Mouse (Mus musculus) myocyte (in vitro differentiated cells): Measurements from ENCODE around the gene Tmem214. TPM values are rescaled to one million over a fixed set of nuclear protein-coding genes. Genes with fewer than 3 reads are reported as not detected.

Source experiments
- H3K27me3 ChIP-seq: one replicate; pipeline ENCODE4 v1.6.1; 2011; ENCODE audit not compliant: control insufficient read depth, insufficient read depth, insufficient read length
- H3K36me3 ChIP-seq: one replicate; pipeline ENCODE4 v1.6.1; 2011; ENCODE audit not compliant: control insufficient read depth, insufficient read depth
- H3K4me2 ChIP-seq: one replicate; pipeline ENCODE4 v1.6.1; 2011; ENCODE audit warnings: low read depth, control low read depth
- H3K4me3 ChIP-seq: one replicate; pipeline ENCODE4 v1.5.1; 2011; ENCODE audit warnings: mild to moderate bottlenecking, control low read depth, moderate library complexity
- H3K79me2 ChIP-seq: one replicate; pipeline ENCODE4 v1.6.1; 2011; ENCODE audit not compliant: control insufficient read depth, insufficient read depth
- H3ac ChIP-seq: one replicate; pipeline ENCODE4 v1.6.1; 2011; ENCODE audit not compliant: control insufficient read depth, insufficient read length
- CEBPB ChIP-seq: IDR thresholded peaks from 2 replicates; pipeline ENCODE4 v1.6.1; 2011; ENCODE audit warnings: mild to moderate bottlenecking, moderate library complexity; ENCODE audit not compliant: poor library complexity, insufficient read depth, severe bottlenecking
- E2F4 ChIP-seq: IDR thresholded peaks from one replicate; pipeline ENCODE4 v1.6.1; 2011; ENCODE audit warnings: mild to moderate bottlenecking, control low read depth, moderate library complexity; ENCODE audit not compliant: insufficient read depth
- MAX ChIP-seq: IDR thresholded peaks from one replicate; pipeline ENCODE4 v1.6.1; 2011; ENCODE audit warnings: low read depth, mild to moderate bottlenecking, control low read depth
- MYOD1 ChIP-seq, 3 experiments: IDR thresholded peaks; one replicate each; pipeline ENCODE4 v1.6.1; 2011; ENCODE audit warnings: control low read depth in 2 of 3, low read depth in 2 of 3, mild to moderate bottlenecking in 2 of 3, moderate library complexity in 1 of 3; ENCODE audit not compliant: insufficient read length in 2 of 3, control insufficient read depth in 1 of 3
- MYOG ChIP-seq, 3 experiments: IDR thresholded peaks; one replicate each; pipeline ENCODE4 v1.6.1; 2011; ENCODE audit warnings: control low read depth in 2 of 3, low read depth in 2 of 3, mild to moderate bottlenecking in 2 of 3; ENCODE audit not compliant: insufficient read length in 2 of 3, control insufficient read depth in 1 of 3, insufficient read depth in 1 of 3
- POLR2A ChIP-seq: IDR thresholded peaks from one replicate; pipeline ENCODE4 v1.6.1; 2011; ENCODE audit warnings: low read depth, mild to moderate bottlenecking, control low read depth, moderate library complexity; ENCODE audit not compliant: insufficient read length
- POLR2AphosphoS2 ChIP-seq: IDR thresholded peaks from one replicate; pipeline ENCODE4 v1.6.1; 2011; ENCODE audit warnings: low read depth, control low read depth; ENCODE audit not compliant: insufficient read length
- REST ChIP-seq: IDR thresholded peaks from one replicate; pipeline ENCODE4 v1.6.1; 2011; ENCODE audit warnings: mild to moderate bottlenecking, control low read depth, moderate library complexity; ENCODE audit not compliant: insufficient read depth, insufficient read length
- SRF ChIP-seq: IDR thresholded peaks from one replicate; pipeline ENCODE4 v1.6.1; 2011; ENCODE audit warnings: low read depth; ENCODE audit not compliant: control insufficient read depth, insufficient read length
- TCF12 ChIP-seq: IDR thresholded peaks from one replicate; pipeline ENCODE4 v1.6.1; 2011; ENCODE audit warnings: mild to moderate bottlenecking, control low read depth; ENCODE audit not compliant: poor library complexity, insufficient read depth, severe bottlenecking
- TCF3 ChIP-seq: IDR thresholded peaks from one replicate; pipeline ENCODE4 v1.6.1; 2011; ENCODE audit warnings: low read depth, control low read depth; ENCODE audit not compliant: insufficient read length
- USF1 ChIP-seq: IDR thresholded peaks from one replicate; pipeline ENCODE4 v1.6.1; 2011; ENCODE audit warnings: low read depth, mild to moderate bottlenecking, control low read depth, moderate library complexity
- polyA plus RNA-seq: library from polyadenylated mRNA; unstranded; fragments of >200 nt; fragmentation: generic; extraction: Trizol; gene quantifications from one replicate; pipeline ENCODE4 v1.2.1, GENCODE M21; 2012; ENCODE audit warnings: missing spikeins

Tmem214 gene
- polyA plus RNA-seq, 1 experiment, result 52.8 TPM

GRCm38 (mm10) chr5:30915456-30915855 is 47.6 kb downstream of the Tmem214 start:
- TF ChIP-seq MYOG (IDR thresholded peaks at IDR 0.05; ENCODE audit: control insufficient read depth in 1 of 3, insufficient read depth in 1 of 3, insufficient read length in 2 of 3, low read depth in 2 of 3) (no peak), MYOD1 (IDR thresholded peaks at IDR 0.05; ENCODE audit: control insufficient read depth in 1 of 3, insufficient read length in 2 of 3, low read depth in 2 of 3) (peak in 1 of 3 experiments; percentile 4), SRF (no peak), TCF12 (no peak), REST (no peak)
- H3K27me3 ChIP-seq, result no peaks in the 10 kb centered on the region
- H3K36me3 ChIP-seq, result no peaks in the 10 kb centered on the region
- no peak overlapping the region for H3ac ChIP-seq
- H3K4me3 ChIP-seq, result no peak overlapping the region
- no peaks in the 10 kb centered on the region for H3K79me2 ChIP-seq
- peak overlapping the region; percentile 63 for H3K4me2 ChIP-seq

GRCm38 (mm10) chr5:30915974-30916433 is 48.2 kb downstream of the Tmem214 start:
- TF ChIP-seq POLR2A (no peak), REST (no peak), MYOG (IDR thresholded peaks at IDR 0.05; ENCODE audit: control insufficient read depth in 1 of 3, insufficient read depth in 1 of 3, insufficient read length in 2 of 3, low read depth in 2 of 3) (peak in 1 of 3 experiments; percentile 84), USF1 (no peak), TCF12 (peak; percentile 42), MYOD1 (IDR thresholded peaks at IDR 0.05; ENCODE audit: control insufficient read depth in 1 of 3, insufficient read length in 2 of 3, low read depth in 2 of 3) (peak; percentile 54 to 75 (median 61)), CEBPB (no peak), E2F4 (no peak), SRF (no peak), POLR2AphosphoS2 (no peak)
- Histone ChIP-seq H3K27me3 (no peaks in the 10 kb centered on the region), H3K36me3 (no peaks in the 10 kb centered on the region), H3K79me2 (no peaks in the 10 kb centered on the region), H3K4me2 (peak overlapping the region; percentile 57), H3K4me3 (no peak overlapping the region), H3ac (no peak overlapping the region)

GRCm38 (mm10) chr5:30916841-30917240 is 49.0 kb downstream of the Tmem214 start:
- H3K79me2 ChIP-seq, result no peaks in the 10 kb centered on the region
- H3K36me3 ChIP-seq, result no peaks in the 10 kb centered on the region
- H3K4me3 ChIP-seq, result no peak overlapping the region
- no peak overlapping the region for H3K4me2 ChIP-seq
- TF ChIP-seq MAX, result no peak
- TF ChIP-seq CEBPB, result no peak
- peak in 1 of 3 experiments; percentile 2 for TF ChIP-seq MYOD1 (IDR thresholded peaks at IDR 0.05; ENCODE audit: control insufficient read depth in 1 of 3, insufficient read length in 2 of 3, low read depth in 2 of 3)
- TF ChIP-seq REST, result no peak
- H3K27me3 ChIP-seq, result no peaks in the 10 kb centered on the region
- no peak overlapping the region for H3ac ChIP-seq

GRCm38 (mm10) chr5:30917348-30917747 is 49.5 kb downstream of the Tmem214 start:
- TF ChIP-seq POLR2A, result no peak
- no peak for TF ChIP-seq E2F4
- no peak for TF ChIP-seq TCF12
- TF ChIP-seq MYOD1 (IDR thresholded peaks at IDR 0.05; ENCODE audit: control insufficient read depth in 1 of 3, insufficient read length in 2 of 3, low read depth in 2 of 3), result no peak
- TF ChIP-seq MAX, result no peak
- no peak for TF ChIP-seq REST
- no peak for TF ChIP-seq MYOG (IDR thresholded peaks at IDR 0.05; ENCODE audit: control insufficient read depth in 1 of 3, insufficient read depth in 1 of 3, insufficient read length in 2 of 3, low read depth in 2 of 3)
- no peak for TF ChIP-seq CEBPB
- TF ChIP-seq POLR2AphosphoS2, result no peak
- TF ChIP-seq USF1, result no peak
- TF ChIP-seq SRF, result no peak
- TF ChIP-seq TCF3, result no peak
- Histone ChIP-seq H3K4me2 (no peak overlapping the region), H3ac (no peak overlapping the region), H3K36me3 (no peaks in the 10 kb centered on the region), H3K27me3 (no peaks in the 10 kb centered on the region), H3K79me2 (no peaks in the 10 kb centered on the region), H3K4me3 (no peak overlapping the region)

GRCm38 (mm10) chr5:30917891-30918670 is 50.3 kb downstream of the Tmem214 start:
- no peak for TF ChIP-seq TCF12
- TF ChIP-seq SRF, result no peak
- TF ChIP-seq REST, result no peak
- TF ChIP-seq POLR2A, result no peak
- no peak for TF ChIP-seq MAX
- TF ChIP-seq POLR2AphosphoS2, result no peak
- TF ChIP-seq CEBPB, result no peak
- no peak overlapping the region for H3K4me2 ChIP-seq
- no peak overlapping the region for H3K4me3 ChIP-seq
- H3K27me3 ChIP-seq, result no peaks in the 10 kb centered on the region
- no peaks in the 10 kb centered on the region for H3K36me3 ChIP-seq
- no peaks in the 10 kb centered on the region for H3K79me2 ChIP-seq
- no peak overlapping the region for H3ac ChIP-seq
